Mouse (Mus musculus) forebrain, embryonic 16.5 days (tissue): ENCODE results near the gene Tmem110. TPM values are rescaled to one million over a fixed set of nuclear protein-coding genes. Genes with fewer than 3 reads are reported as not detected.

ENCODE experiments used
- ATAC-seq: fragments of 200-750 bp; cut with Nextera tagmentation; 2 replicates; pipeline ENCODE4 v1.8.0; 2017; ENCODE audit warnings: mild to moderate bottlenecking, moderate library complexity
- H3K27ac ChIP-seq: fragments of 300-500 bp; sonication (generic); 2 replicates; pipeline ENCODE4 v1.5.1; 2014; ENCODE audit warnings: low read length, control low read depth
- H3K27me3 ChIP-seq: fragments of 300-500 bp; sonication (generic); replicated peaks from 2 replicates; pipeline ENCODE4 v1.6.1; 2014; ENCODE audit warnings: low read length; ENCODE audit not compliant: control insufficient read depth, insufficient read depth
- H3K36me3 ChIP-seq: fragments of 300-500 bp; sonication (generic); 2 replicates; pipeline ENCODE4 v1.6.1; 2014; ENCODE audit not compliant: control insufficient read depth, insufficient read depth
- H3K4me1 ChIP-seq: fragments of 300-500 bp; sonication (generic); replicated peaks from 2 replicates; pipeline ENCODE4 v1.6.1; 2014; ENCODE audit warnings: low read length; ENCODE audit not compliant: control insufficient read depth, insufficient read depth
- H3K4me2 ChIP-seq: fragments of 300-500 bp; sonication (generic); 2 replicates; pipeline ENCODE4 v1.6.1; 2014; ENCODE audit warnings: mild to moderate bottlenecking, low read length, control low read depth
- H3K4me3 ChIP-seq: fragments of 300-500 bp; sonication (generic); replicated peaks from 2 replicates; pipeline ENCODE4 v1.5.1; 2014; ENCODE audit warnings: mild to moderate bottlenecking, low read length, control low read depth
- H3K9ac ChIP-seq: fragments of 300-500 bp; sonication (generic); replicated peaks from 2 replicates; pipeline ENCODE4 v1.6.1; 2014; ENCODE audit warnings: low read depth, low read length, control low read depth
- H3K9me3 ChIP-seq: fragments of 300-500 bp; sonication (generic); 2 replicates; pipeline ENCODE4 v1.6.1; 2016; ENCODE audit warnings: low read length; ENCODE audit not compliant: control insufficient read depth
- WGBS: fragments of 180-500 bp; shearing (Covaris S2); extraction: QIAGEN DNeasy Blood & Tissue Kit; methylation state at CpG from one replicate; pipeline ENCODE4 v1.1.7; 2014; 5-methylcytosine and 5-hydroxymethylcytosine counted together
- polyA plus RNA-seq: library from polyadenylated mRNA; unstranded; fragments of >200 nt; fragmentation: Nextera tagmentation; extraction: Ambion mirVana; gene quantifications from 2 replicates; pipeline ENCODE4 v1.2.1, GENCODE M21; 2015

Tmem110 gene
- polyA plus RNA-seq, 1 experiment from 2014 or later: 18.3 TPM

- Histone ChIP-seq H3K4me3 (no peak overlapping the region), H3K27ac (no peak overlapping the region), H3K9ac (no peak overlapping the region), H3K4me1 (no peaks in the 10 kb centered on the region), H3K4me2 (no peak overlapping the region), H3K36me3 (0 out of 2 replicates have a peak, but pooled peaks cover 3% of the 10 kb centered on the region), H3K27me3 (no peaks in the 10 kb centered on the region), H3K9me3 (no peaks in the 10 kb centered on the region)
- no peak for ATAC-seq
- WGBS: 86% methylated on average over 12 of the region's 12 CpGs
Observed at GRCm38 (mm10) chr14:30875130-30875865, 49.9 kb downstream of the Tmem110 start.

GRCm38 (mm10) chr14:30875955-30876354, 50.6 kb downstream of the Tmem110 start:
- H3K4me3 ChIP-seq: no peak overlapping the region
- no peak overlapping the region for H3K9ac ChIP-seq
- no peak for ATAC-seq
- no peak overlapping the region for H3K27ac ChIP-seq
- no peaks in the 10 kb centered on the region for H3K27me3 ChIP-seq
- H3K4me1 ChIP-seq: no peaks in the 10 kb centered on the region
- H3K4me2 ChIP-seq: no peak overlapping the region
- 0 out of 2 replicates have a peak, but pooled peaks cover 3% of the 10 kb centered on the region for H3K36me3 ChIP-seq
- WGBS: 88% methylated on average over 9 of the region's 9 CpGs
- no peaks in the 10 kb centered on the region for H3K9me3 ChIP-seq

- no peak for ATAC-seq
Observed at GRCm38 (mm10) chr14:30876451-30876850, 51.1 kb downstream of the Tmem110 start.

GRCm38 (mm10) chr14:30877827-30878226, 52.4 kb downstream of the Tmem110 start:
- no peak overlapping the region for H3K9ac ChIP-seq
- no peak overlapping the region for H3K4me2 ChIP-seq
- no peaks in the 10 kb centered on the region for H3K9me3 ChIP-seq
- H3K4me1 ChIP-seq: no peaks in the 10 kb centered on the region
- H3K4me3 ChIP-seq: no peak overlapping the region
- 0 out of 2 replicates have a peak, but pooled peaks cover under 1% of the 10 kb centered on the region for H3K36me3 ChIP-seq
- H3K27ac ChIP-seq: no peak overlapping the region
- 92% methylated on average over 3 of the region's 3 CpGs for WGBS
- ATAC-seq: no peak
- no peaks in the 10 kb centered on the region for H3K27me3 ChIP-seq

More at GRCm38 (mm10) chr14:30876451-30876850, 51.1 kb downstream of the Tmem110 start:
- H3K4me1 ChIP-seq: no peaks in the 10 kb centered on the region
- H3K9me3 ChIP-seq: no peaks in the 10 kb centered on the region
- no peaks in the 10 kb centered on the region for H3K27me3 ChIP-seq
- H3K36me3 ChIP-seq: 0 out of 2 replicates have a peak, but pooled peaks cover 3% of the 10 kb centered on the region
- no peak overlapping the region for H3K9ac ChIP-seq
- no peak overlapping the region for H3K4me2 ChIP-seq
- WGBS: 92% methylated on average over 10 of the region's 10 CpGs
- H3K4me3 ChIP-seq: no peak overlapping the region
- H3K27ac ChIP-seq: no peak overlapping the region

GRCm38 (mm10) chr14:30878958-30879571, 53.7 kb downstream of the Tmem110 start, which contains the start of gene Mustn1:
TSS of gene Mustn1 (plus strand) at chr14:30879200.
- H3K4me1 ChIP-seq: no peaks in the 10 kb centered on the region
- WGBS: 63% methylated on average over 11 of the region's 11 CpGs
- no peaks in the 10 kb centered on the region for H3K36me3 ChIP-seq
- H3K9ac ChIP-seq: no peak within 1 kb of the TSS
- ATAC-seq: peak; percentile 36; the same call in 1 of the 2 replicates
- no peaks in the 10 kb centered on the region for H3K27me3 ChIP-seq
- no peak within 1 kb of the TSS for H3K27ac ChIP-seq
- H3K4me3 ChIP-seq: no peak within 1 kb of the TSS
- H3K9me3 ChIP-seq: no peaks in the 10 kb centered on the region
- no peak within 1 kb of the TSS for H3K4me2 ChIP-seq

- Histone ChIP-seq H3K27ac (no peak overlapping the region), H3K4me3 (no peak overlapping the region), H3K4me2 (no peak overlapping the region), H3K9ac (no peak overlapping the region), H3K36me3 (no peaks in the 10 kb centered on the region), H3K27me3 (no peaks in the 10 kb centered on the region), H3K4me1 (no peaks in the 10 kb centered on the region), H3K9me3 (no peaks in the 10 kb centered on the region)
- no peak for ATAC-seq
- WGBS: 62% methylated on average over 9 of the region's 9 CpGs
Observed at GRCm38 (mm10) chr14:30879794-30880193, 54.4 kb downstream of the Tmem110 start.

- no peak for ATAC-seq
Observed at GRCm38 (mm10) chr14:30880251-30880650, 54.9 kb downstream of the Tmem110 start.

GRCm38 (mm10) chr14:30880811-30881717, 55.7 kb downstream of the Tmem110 start:
- no peak overlapping the region for H3K27ac ChIP-seq
- H3K9me3 ChIP-seq: no peaks in the 10 kb centered on the region
- H3K4me3 ChIP-seq: no peak overlapping the region
- H3K4me1 ChIP-seq: no peaks in the 10 kb centered on the region
- WGBS: 86% methylated on average over 17 of the region's 17 CpGs
- no peaks in the 10 kb centered on the region for H3K27me3 ChIP-seq
- no peak overlapping the region for H3K9ac ChIP-seq
- H3K36me3 ChIP-seq: no peaks in the 10 kb centered on the region
- H3K4me2 ChIP-seq: no peak overlapping the region
- ATAC-seq: no peak

More at GRCm38 (mm10) chr14:30880251-30880650, 54.9 kb downstream of the Tmem110 start:
- no peak overlapping the region for H3K4me3 ChIP-seq
- H3K9me3 ChIP-seq: no peaks in the 10 kb centered on the region
- H3K4me1 ChIP-seq: no peaks in the 10 kb centered on the region
- H3K4me2 ChIP-seq: no peak overlapping the region
- no peaks in the 10 kb centered on the region for H3K27me3 ChIP-seq
- H3K9ac ChIP-seq: no peak overlapping the region
- no peak overlapping the region for H3K27ac ChIP-seq
- H3K36me3 ChIP-seq: no peaks in the 10 kb centered on the region
- whole genome bisulfite sequencing: 74% methylated on average over 8 of the region's 8 CpGs

GRCm38 (mm10) chr14:30881718-30882108, 56.3 kb downstream of the Tmem110 start:
- no peak for ATAC-seq
- Histone ChIP-seq H3K36me3 (no peaks in the 10 kb centered on the region), H3K4me3 (no peak overlapping the region), H3K27me3 (no peaks in the 10 kb centered on the region), H3K4me2 (no peak overlapping the region), H3K9me3 (no peaks in the 10 kb centered on the region), H3K4me1 (no peaks in the 10 kb centered on the region), H3K27ac (no peak overlapping the region), H3K9ac (no peak overlapping the region)
- WGBS: 88% methylated on average over 3 of the region's 3 CpGs
